Mouse (Mus musculus) CH12F3 (cell line): ENCODE results near the gene Lemd1.

Experiments
- in situ Hi-C: fragments of 300-500 bp; cut with MboI; formaldehyde crosslinking; loops from 2 replicates; pipeline ENCODE4 v1.14.3; 2020; ENCODE audit warnings: low sequenced_read_pairs

Gene Lemd1

DNA sequence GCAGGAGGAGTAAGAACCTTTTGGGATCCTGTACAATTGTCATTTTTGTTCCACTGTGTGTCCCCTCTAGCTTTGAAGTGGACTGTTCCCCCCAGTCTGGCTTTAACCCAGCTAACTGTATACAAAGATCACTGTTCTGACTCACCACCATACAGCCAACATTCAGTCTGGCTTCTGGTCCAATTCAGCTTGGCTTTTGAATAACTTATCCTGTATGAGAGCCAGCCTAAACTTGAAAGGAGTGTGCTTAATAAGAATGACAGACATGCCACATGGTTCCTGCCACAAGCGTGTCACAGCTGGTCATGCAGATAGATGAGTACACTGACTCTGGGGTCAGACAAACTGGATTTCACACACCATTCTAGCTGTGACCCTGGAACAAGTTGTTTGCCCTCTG is 95.5 kb downstream of the Lemd1 start:
- in situ Hi-C loops: no loop called here

DNA sequence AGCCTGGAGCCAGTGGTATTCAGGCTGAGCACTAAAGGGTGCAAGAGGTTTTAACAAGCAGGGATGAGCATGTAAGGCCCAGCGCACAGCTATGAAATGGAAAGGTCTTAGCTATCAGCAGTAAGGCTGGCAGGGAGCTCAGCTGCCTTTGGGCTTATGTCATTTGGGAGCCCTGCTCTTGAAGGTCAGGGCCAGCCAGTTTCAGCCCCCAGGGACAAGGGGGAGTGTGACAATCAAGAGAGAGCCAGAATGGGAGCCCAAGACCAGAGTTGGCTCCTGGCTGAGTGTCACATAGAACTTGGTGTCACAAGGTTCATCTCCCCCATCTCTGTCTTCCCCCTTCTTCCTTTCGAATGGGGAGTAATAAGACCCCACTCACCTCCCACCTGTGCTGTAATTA is 96.2 kb downstream of the Lemd1 start:
- in situ Hi-C loops: no loop called here

DNA sequence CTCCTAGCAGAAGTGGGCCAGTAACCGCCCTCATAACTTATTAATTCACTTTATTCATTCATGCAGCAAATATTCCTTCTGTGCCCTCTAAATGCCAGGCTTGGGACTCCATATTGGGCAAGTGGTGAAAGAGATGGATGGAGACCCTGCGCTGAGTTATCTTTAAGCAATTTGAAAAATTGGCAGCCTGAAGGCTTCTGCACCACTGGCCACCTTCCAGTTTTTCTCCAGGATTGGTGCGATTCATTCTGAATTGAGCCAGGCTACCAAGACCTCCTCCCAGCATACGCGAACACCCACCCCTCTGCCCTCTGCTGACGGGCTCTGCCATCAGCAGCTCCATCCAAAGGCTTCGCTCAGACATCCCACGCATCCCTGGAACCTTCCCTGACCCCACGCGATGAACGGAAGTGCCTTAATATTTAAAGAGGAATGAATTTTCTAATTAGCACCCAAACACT is 96.8 kb downstream of the Lemd1 start:
- in situ Hi-C loops: no loop called here

DNA sequence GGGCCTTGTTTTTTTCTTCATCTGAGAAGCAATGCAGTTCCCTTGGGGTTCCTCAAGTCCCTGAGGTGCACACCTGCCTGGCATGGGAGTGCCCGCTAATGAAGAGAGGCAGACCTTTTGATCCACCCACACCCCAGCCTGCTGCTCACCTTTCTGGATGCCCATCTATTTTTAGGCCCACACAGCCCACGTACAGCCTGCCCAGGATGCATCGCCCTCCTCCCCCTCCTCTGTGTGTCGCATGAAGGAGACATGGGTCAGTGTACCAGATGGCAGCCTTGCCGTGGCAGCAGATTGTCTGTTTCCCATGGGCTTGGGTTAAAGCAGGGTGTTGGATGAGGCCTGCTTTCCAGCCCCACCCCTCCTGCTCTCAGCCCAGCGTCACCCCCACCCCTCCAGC is 98.7 kb downstream of the Lemd1 start:
- in situ Hi-C loops: no loop called here

DNA sequence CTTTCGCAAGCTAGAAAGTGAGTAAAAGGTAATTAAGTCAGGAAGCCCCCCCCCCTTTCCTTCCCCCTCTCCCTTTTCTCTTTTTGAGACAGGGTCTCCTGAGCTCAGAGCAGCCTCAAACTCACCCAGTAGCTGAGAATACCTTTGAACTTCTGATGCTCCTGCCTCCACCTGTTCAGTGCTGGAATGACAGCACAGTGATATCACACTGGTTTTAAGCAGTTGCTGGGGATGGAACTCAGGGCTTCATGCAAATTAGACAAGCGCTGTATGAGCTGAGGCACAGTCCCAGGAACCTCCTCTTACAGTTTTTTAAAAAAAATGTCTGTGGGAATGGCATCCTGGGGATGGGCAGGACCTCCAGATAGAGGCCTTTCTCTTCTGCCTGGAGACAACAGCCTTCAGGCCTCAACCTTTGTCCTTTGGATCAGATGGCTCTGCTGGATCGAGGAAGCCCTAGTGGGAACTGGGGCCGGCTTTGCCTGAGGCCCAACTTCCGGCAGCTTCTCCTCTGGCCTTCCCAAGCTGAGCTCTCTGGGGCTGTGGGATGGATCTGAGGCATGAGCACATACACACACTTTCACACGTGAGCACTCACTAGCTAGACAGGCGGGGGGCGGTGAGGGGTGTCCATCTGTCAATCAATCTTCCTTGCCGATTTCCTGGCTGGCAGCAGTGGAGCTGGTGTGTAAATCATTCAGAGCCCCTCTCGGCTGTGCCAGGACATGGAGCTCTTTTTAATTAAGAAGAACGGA is 99.9 kb downstream of the Lemd1 start:
- in situ Hi-C loops: no loop called here

DNA sequence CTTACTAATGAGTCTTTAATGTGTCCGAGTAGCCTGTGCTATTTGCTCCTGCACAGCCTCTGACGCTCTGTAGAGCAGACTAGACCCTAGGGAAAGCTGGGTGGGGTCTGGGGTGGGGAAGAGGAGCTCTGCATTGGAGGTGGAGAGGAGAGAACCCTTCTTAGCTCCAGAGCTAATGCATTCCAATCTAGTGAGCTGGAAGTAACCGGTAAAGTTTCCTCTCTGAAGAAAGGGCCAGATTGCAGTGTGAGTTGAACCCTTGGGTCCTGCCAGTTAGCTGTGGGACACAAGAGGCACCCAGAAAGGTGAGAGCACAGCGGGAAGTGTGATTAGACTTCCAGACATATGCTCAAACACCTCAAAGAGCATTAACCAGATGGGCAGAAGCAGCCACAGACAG is 100.5 kb downstream of the Lemd1 start:
- in situ Hi-C loops: no loop called here

DNA sequence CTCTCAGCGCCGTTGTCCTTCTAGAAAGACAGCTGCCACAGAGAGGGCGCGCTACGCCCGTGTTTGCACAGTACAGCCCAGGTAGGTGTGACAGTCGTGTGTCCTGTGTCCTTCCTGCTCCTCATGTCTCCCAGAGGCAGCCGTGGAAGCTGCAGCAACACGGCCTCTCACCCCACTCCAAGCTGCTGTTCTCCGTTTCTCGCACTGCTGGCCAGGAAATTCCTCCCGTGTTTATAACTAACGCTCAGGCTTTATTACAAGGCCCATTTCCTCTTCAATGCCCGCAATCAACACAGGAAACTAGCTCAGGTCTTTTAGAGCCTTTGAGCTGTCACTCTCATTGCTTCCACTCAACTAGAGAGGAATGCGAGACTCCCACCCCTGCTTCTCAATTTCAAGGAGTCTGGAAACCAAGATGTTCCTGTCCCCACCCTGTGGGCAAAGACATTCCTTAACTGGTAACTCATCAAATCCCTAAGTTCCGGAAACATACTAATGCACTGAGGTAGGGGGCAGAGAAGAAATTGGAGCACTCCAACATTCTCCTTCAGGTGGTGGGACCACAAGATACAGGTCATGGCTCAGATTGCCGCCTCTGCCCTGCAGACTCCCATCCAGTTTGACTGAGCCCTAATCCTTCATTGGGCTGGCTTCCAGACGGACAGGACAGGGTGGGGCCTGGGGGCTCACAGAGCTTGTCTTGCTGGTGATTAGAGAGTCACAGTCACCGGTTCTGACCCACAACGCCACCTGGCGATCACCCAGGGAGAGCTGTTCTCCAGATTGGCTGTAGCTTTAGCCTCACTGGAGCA is 101.3 kb downstream of the Lemd1 start:
- in situ Hi-C loops: no loop called here

DNA sequence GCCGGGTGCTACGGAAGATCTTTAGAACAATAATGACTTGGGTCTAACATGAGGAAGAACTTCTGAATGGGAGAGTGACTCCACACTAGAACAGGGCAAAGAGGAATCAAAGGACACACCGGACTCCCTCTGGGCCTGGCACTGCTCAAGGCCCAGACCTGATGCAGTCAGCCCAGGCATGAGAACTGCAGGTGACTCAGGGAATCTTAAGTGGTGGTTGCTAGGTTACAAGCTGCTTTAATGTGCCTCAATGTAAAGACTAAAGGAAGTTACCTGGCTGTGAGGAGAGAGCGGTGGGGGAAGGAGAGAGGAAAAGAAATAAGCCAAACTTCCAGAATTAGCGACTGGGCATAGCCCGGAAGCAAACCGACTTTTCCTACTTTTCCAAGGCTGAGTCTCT is 104.3 kb downstream of the Lemd1 start:
- in situ Hi-C loops: no loop called here

DNA sequence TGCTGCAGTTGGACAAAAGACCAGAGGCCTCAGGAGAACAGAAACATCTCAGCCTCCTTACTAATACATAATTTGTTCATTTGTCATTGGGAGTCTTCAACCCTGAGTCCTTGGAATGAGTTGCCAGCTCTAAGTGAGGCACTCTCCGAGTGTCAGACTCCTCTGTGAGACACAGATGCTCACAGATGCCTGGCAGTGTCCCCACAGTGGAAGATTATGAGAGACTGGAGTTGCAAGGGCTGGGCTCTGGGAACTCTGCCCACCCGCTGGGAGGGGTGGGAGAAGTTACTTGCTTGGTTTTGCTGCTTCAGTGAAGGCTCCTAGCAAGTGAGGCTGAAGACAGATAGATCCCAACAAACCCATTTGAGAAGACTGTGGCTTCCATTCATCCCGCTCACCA is 104.8 kb downstream of the Lemd1 start:
- in situ Hi-C loops: no loop called here

DNA sequence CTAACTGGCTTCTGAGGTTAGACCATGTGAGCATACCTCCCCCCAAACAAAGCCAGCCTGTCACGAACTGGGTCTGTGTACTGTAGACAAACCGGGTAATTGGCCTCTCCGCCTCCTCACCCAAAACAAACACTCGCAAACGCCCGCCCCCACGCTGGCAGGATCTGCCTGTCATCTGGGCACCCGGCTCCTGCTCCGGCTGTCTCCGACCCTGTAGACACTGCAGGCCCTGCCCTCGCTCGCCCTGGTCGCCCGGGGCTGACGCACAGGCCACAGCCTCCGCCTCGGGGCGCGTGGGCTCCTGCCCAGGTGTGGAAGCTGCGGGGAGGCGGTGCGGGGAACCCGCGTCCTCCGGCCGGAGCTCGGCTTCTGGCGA is 107.2 kb downstream of the Lemd1 start, which contains the start of gene Klhdc8a:
Klhdc8a (plus strand) TSS at position 202 of the 376 bp plus-strand sequence.
- in situ Hi-C loops: no loop called here

DNA sequence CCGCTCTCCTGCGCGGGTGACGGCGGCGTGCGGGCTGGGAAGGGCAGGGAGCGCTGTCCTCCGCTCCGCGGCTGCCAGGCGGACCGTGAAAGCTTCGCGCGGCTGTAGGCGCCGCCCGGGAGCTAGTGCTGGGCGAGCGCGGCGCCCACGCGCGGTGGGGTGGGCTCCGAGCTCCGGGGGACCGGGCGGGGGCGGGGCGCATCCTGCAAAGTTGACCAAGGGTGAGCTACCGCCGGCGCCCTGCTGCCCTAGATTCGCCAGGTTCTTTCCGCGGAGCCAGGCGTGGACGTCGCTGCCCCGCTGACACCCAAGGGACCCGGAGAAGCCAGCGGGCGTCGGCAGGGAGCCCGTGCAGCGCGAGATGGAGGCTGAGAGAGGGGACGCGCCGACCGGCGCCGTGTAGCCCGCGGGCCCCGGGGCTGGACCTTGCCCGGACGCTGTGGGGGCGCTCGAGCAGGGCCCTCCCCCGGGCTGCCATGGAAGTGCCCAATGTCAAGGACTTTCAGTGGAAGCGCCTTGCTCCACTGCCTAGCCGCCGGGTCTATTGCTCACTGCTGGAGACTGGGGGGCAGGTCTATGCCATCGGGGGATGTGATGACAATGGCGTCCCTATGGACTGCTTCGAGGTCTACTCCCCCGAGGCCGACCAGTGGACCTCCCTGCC is 107.7 kb downstream of the Lemd1 start:
- in situ Hi-C loops: no loop called here

DNA sequence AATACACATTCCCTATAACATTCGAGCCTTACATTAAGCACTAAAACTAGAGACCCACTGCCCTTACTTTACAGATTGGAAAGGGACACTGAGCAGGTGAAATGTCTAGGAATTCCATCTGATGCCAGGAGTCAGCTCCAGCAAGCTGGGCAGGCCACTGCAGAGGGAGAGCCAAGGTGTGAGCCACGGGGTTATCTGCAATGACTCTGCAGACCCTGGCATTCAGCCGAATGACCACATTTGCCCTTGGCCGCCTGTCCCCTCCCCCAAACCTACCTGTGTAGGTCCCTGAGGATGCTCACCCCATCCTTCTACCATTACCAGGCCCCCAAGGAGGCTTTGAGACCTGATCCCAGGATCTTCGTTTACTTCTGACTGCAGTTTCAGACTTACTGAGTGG is 108.5 kb downstream of the Lemd1 start:
- in situ Hi-C loops: no loop called here

DNA sequence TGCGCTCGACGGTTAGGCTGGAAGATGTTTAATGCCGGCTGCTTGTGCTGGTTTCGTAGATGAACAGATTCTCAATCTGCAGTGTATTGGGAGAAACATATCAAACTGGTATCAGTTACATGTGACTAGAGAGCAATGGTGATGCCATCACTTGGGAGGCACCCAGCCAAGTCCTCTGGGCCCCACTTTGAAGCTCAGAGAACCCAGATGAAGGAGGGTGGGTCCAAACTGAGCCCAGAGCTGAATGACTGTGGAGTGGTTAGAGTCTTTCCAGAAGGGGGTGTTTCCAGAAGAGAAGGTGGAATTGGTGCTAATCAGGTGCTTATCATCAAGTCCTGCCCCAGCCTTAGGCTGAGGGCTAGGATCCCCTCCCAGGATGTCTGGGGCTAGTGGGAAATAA is 110.0 kb downstream of the Lemd1 start:
- in situ Hi-C loops: no loop called here

DNA sequence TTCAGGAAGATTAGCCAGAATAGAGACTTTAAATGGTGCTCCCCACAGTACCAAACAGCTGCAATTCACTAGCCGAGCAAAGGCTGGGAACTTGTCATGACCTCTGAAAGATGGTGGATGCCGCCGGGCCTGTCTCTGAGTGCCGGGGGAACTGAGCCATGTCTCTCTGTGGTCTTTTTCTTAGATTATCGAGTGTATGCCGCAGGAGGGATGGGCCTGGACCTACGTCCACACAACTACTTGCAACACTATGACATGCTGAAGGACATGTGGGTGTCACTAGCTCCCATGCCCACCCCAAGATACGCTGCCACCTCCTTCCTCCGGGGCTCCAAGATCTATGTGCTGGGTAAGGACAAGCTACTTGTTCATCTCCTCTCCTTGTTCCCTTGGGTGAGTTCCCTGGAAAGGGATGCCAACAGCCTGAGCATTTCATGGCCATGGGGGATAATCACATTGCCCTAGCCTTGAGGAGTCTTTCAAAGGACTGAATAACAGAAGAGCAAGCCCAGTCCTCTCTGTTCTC is 111.2 kb downstream of the Lemd1 start:
- in situ Hi-C loops: no loop called here

DNA sequence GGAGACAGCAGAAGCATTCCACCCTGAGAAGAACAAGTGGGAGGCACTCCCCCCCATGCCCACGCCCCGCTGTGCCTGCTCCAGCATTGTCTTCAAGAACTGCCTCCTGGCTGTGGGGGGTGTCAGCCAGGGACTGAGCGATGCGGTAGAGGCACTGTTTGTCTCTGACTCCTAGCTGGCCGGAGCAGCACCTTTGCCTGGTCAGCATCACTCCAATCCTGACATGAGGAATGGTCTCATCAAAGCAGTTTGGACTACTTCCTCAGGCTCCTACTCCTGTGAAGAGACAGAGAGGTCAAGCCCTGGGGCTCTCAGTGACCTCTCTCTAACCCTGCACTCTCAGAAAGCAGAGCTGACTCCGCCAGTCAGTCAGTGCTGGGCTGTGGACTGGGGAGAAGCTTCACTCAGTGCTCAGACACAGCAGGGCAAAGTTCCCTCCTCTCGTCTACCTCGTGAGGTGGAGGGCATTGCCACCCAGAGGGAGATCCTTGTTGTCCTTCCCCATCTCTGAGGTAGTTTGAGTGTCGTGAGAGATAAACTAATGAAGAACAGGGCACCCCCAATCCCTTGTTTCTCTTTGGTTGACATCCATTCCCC is 113.5 kb downstream of the Lemd1 start:
- in situ Hi-C loops: no loop called here

DNA sequence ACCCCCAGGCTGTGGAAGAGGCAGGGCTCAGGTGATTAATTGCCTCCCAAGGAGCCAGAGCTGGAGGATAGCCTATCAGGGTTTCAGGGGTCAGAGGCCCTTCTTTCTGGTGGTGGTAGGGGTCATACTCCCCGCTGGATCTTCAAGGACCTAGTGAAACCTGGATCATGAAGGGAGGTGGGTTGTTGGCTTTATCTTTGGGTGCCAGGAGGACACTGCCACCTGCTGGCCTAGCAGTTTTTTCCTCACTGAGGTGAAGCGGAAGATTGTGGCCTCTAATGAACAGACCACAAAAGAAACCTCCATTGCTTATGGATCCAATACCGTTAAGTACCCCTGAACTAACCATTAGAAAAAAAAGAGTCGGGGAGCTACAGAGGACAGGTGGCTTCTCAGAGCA is 114.9 kb downstream of the Lemd1 start:
- in situ Hi-C loops: no loop called here

DNA sequence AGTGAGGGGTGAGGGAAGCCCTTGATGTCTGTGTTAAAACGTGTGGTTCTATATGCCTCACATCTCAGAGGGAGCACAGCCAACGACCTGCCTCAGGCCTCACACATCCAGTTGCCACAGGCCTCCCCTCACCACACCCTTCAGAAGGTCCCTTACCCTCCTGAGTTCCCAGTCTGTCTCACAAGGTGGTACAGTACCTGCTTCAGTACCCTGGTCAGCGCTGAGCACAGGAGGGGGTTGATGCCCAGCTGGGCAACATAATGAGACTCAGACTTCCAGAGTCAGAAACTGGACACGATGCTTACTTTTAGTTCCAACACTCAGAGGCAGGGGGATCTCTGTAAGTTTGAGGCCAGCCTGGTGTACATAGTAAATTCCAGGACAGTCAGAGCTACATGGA is 115.6 kb downstream of the Lemd1 start:
- in situ Hi-C loops: no loop called here

DNA sequence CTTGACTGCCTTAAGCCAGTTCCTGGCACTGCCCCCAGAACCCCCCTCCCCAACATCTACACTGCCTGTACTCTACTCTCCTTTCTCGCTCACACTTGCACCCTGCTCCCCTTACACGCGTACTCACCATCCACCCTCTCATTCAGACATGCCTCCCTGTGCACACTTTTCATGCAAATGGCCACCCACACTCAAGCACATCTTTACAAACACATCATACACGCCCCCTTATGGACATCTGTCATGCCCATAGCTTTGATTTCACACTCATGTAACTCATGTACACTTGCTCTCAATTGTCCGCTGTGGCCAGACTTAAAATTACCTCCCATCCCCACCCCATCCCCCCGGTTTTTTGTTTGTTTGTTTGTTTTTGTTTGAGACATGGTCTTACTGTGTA is 116.7 kb downstream of the Lemd1 start:
- in situ Hi-C loops: no loop called here

DNA sequence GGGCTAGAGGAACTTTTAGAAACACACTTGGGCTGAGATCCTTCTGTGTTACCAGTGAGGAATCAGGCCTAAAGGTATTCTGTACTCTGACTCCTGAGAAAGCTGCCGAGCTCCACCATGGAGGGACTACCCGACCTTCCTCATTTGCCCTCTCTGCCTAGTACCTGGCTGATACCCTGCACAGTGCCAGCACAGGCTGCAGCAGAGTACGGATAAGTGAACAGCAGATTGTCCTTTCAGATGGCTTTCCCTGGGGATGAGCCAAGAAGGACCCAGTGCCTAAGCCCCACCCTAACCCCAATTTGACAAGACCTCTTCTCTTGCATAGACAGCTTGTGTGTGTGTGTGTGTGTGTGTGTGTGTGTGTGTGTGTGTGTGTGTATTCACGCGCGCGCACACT is 117.4 kb downstream of the Lemd1 start:
- in situ Hi-C loops: no loop called here
